Mouse (Mus musculus) erythroblast, embryonic 14.5 days (primary cell): ENCODE data around the gene Gm10190. TPM values are rescaled to one million over a fixed set of nuclear protein-coding genes. Genes with fewer than 3 reads are reported as not detected.

Experiments used
- H3K27me3 ChIP-seq: 2 replicates; pipeline ENCODE4 v1.6.1; 2012; ENCODE audit warnings: inconsistent platforms; ENCODE audit not compliant: control insufficient read depth
- H3K36me3 ChIP-seq: 2 replicates; pipeline ENCODE4 v1.6.1; 2012; ENCODE audit warnings: mild to moderate bottlenecking, inconsistent platforms; ENCODE audit not compliant: control insufficient read depth
- H3K4me1 ChIP-seq: 2 replicates; pipeline ENCODE4 v1.6.1; 2012; ENCODE audit warnings: inconsistent platforms; ENCODE audit not compliant: control insufficient read depth
- H3K4me3 ChIP-seq: replicated peaks from 2 replicates; pipeline ENCODE3; 2012; ENCODE audit warnings: moderate library complexity, mild to moderate bottlenecking, inconsistent platforms
- H3K9me3 ChIP-seq: 2 replicates; pipeline ENCODE4 v1.6.1; 2012; ENCODE audit warnings: low read length, inconsistent platforms, mixed read lengths; ENCODE audit not compliant: control insufficient read depth
- GATA1 ChIP-seq: IDR thresholded peaks from 2 replicates; pipeline ENCODE4 v1.6.1; 2012; ENCODE audit warnings: low read length, inconsistent platforms, mixed read lengths
- TAL1 ChIP-seq: IDR thresholded peaks from 3 replicates; pipeline ENCODE4 v1.6.1; 2012; ENCODE audit warnings: low read length, inconsistent platforms, mixed read lengths
- polyA plus RNA-seq: library from polyadenylated mRNA; stranded (reverse); fragments of >175 nt; gene quantifications from 2 replicates; pipeline ENCODE4 v1.2.3, GENCODE M21; 2012

Gm10190 gene
- polyA plus RNA-seq, 1 experiment, result not detected

DNA sequence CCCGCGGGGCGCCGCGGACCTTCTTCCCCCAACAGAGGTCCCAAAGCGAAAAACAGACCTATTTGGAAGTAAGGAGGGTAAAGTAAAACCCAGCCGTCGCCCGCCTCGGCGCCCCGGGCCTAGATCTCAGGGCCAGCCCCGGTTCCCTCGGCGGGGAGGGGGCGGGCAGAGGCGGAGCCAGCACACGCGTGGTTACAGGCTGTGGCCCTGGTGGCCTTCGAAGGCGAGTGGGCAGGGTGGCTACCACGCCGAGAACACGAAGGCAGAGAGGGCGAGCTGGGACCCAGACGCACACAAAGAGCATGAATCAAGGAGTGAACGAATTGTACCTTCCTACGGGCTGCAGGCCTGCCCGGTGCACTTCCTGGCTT is 370 bp upstream of the Gm10190 start:
- H3K27me3 ChIP-seq, result peaks cover 33% of the 10 kb centered on the region
- no peak for TF ChIP-seq TAL1
- TF ChIP-seq GATA1, result no peak
- peak overlapping the region; percentile 59 for H3K4me3 ChIP-seq
- H3K36me3 ChIP-seq, result no peaks in the 10 kb centered on the region
- peaks cover 13% of the 10 kb centered on the region for H3K4me1 ChIP-seq
- H3K9me3 ChIP-seq, result peaks cover 7% of the 10 kb centered on the region

DNA sequence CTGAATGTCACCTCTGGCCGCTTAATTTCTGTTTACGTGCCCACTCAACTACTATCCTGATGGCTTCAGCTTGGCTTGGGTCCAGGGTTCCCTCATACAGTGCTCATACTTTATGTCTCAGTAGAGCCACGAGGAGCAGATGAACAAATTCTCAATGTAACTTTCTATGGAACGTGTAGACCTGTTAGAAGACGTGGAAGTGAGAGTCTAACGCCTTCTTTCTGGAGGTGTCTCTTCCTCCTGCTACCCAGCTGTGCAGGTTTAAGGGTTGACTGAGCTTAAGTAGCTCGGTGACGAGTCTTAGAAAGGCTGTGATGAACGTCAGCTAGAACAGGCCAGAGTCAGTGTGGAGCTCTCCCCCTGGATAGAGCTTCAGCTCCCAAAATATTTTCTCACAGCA is 4.7 kb downstream of the Gm10190 start:
- TF ChIP-seq TAL1, result no peak
- no peak for TF ChIP-seq GATA1
- peaks cover 3% of the 10 kb centered on the region; the same call in 1 of the 2 replicates for H3K9me3 ChIP-seq
- no peak overlapping the region for H3K4me3 ChIP-seq
- H3K27me3 ChIP-seq, result peaks cover 17% of the 10 kb centered on the region
- no peaks in the 10 kb centered on the region for H3K36me3 ChIP-seq
- H3K4me1 ChIP-seq, result peaks cover 9% of the 10 kb centered on the region

DNA sequence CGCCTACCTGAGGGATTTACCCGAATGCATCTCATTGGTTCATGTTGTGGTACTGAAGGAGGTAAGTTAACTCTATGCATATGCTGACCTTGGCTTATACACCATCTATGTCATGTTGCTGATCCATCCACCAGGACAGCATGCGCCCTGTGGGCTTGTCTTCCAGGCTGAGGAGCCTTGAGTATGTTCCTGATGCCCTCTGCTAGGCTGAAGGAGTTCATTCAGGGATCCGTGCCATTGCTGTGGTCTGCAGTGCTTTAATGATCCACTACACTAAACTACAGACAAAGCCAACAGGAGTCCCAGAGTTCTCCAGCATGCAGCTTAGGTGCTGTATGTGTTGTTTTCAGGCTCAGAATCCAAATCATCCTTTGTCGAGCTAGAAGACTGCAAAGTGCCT is 6.1 kb downstream of the Gm10190 start:
- H3K4me1 ChIP-seq, result no peaks in the 10 kb centered on the region
- H3K9me3 ChIP-seq, result no peaks in the 10 kb centered on the region
- TF ChIP-seq GATA1 (no peak), TAL1 (no peak)
- H3K36me3 ChIP-seq, result no peaks in the 10 kb centered on the region
- H3K4me3 ChIP-seq, result no peak overlapping the region
- peaks cover 4% of the 10 kb centered on the region for H3K27me3 ChIP-seq

DNA sequence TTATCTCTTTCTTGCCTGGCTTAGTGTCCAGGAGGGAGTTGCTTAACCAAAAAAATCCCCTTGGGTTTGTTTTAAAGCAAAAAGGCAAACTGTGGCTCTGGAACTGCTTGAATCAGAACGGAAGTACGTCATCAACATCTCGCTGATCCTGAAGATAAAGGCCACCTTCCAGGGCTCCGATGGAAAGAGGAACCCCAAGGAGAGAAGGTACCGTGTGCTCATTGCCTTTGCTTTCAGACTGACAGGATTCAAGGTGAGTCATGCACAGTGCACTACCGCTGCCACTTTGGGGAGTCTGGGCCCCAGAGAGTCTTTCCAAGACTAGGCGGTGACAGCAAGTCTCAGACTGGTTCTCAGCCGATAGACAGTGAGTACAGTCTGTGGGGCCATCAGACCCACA is 13.1 kb downstream of the Gm10190 start:
- Histone ChIP-seq H3K4me1 (no peaks in the 10 kb centered on the region), H3K4me3 (no peak overlapping the region), H3K9me3 (no peaks in the 10 kb centered on the region), H3K27me3 (no peaks in the 10 kb centered on the region), H3K36me3 (no peaks in the 10 kb centered on the region)
- no peak for TF ChIP-seq GATA1
- TF ChIP-seq TAL1, result no peak

DNA sequence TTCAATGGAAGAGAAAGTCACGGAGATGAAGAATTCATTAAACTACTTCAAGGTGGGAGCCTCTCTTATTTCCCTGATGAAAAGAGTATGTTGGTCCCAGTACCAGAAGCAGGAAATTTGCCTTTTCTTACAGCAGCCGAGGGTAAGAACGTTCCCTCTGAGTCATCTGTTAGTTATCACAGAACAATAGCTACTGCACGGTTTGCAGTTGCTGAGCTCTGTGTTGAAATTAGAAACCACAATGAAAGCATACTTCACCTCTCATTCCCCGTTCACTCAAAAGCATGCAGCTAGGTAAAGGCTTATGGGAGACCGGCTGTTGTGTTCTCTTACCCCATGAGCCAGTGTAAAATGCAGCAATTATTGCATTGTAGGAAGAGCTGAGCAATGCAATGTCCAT is 26.1 kb downstream of the Gm10190 start:
- Histone ChIP-seq H3K4me3 (no peak overlapping the region), H3K27me3 (no peaks in the 10 kb centered on the region), H3K9me3 (peaks cover 4% of the 10 kb centered on the region; the same call in 1 of the 2 replicates), H3K4me1 (no peaks in the 10 kb centered on the region), H3K36me3 (no peaks in the 10 kb centered on the region)
- no peak for TF ChIP-seq GATA1

DNA sequence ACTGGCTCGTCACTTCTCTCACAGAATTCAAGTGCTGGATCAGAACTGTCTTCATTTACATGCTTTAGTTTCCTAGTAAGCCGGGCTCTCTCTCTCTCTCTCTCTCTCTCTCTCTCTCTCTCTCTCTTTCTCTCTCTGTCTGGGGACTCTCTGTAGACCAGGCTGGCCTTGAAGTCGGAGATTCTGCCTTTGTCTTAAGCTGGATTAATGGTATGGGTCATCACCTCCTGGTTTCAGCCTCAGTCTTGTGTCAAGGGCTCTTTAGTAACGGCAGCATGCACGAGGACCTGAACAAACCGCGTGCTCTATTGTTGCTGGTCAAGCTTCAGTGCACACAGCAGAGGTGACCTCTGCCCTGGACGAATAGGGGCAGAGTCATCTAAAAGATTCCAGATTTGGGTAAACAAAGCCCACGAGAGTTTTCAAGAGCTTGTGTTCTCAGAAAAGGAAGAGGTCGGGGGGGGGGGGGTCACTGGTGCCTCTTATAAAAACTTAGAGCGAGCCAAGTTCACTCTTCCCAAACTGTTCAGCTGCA is 26.7 kb downstream of the Gm10190 start:
- TF ChIP-seq GATA1, result no peak
- no peak for TF ChIP-seq TAL1
- peaks cover 4% of the 10 kb centered on the region; the same call in 1 of the 2 replicates for H3K9me3 ChIP-seq

DNA sequence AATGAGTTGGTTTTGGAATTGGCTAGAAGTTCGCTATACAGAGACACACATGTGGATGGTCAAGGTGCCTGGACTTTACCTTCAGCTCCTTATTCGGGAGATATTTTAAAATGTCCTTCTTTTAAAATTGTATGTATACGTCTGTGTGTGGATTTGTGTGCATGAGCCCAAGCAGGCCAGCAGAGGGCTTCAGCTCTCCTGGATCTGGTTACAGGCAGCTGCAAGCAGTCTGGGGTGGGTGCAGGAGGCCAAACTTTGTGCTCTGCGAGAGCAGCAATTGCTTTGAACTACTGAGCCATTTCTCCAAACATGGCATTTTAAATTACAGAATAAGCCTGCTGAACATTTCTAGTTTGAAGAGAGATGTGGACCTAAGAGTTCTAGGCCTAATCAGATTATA is 28.1 kb downstream of the Gm10190 start:
- peaks cover 4% of the 10 kb centered on the region; the same call in 1 of the 2 replicates for H3K9me3 ChIP-seq
- no peaks in the 10 kb centered on the region for H3K27me3 ChIP-seq
- no peak overlapping the region for H3K4me3 ChIP-seq
- H3K4me1 ChIP-seq, result no peaks in the 10 kb centered on the region
- no peak for TF ChIP-seq GATA1
- no peak for TF ChIP-seq TAL1
- H3K36me3 ChIP-seq, result no peaks in the 10 kb centered on the region

More for the DNA sequence above, 26.7 kb downstream of the Gm10190 start:
- no peaks in the 10 kb centered on the region for H3K36me3 ChIP-seq
- H3K27me3 ChIP-seq, result no peaks in the 10 kb centered on the region
- H3K4me3 ChIP-seq, result no peak overlapping the region
- no peaks in the 10 kb centered on the region for H3K4me1 ChIP-seq

DNA sequence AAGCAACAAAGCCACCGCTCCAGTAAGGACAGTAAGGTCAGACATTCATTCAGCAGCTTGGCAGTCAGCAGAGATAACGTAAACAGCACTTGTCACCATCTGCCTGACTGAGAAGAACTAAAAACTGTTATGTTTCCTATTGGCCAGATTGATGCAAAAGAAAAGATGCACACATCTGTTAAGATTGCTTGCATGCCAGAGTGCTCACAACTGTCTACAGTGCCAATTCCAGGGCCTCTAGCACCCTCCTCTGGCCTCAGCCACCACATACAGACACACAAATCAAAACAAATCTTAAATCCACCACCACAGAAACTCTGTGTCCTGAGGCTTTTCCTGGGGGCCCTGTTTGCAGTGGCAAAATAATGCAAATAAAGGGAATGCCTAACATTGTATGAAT is 41.0 kb downstream of the Gm10190 start:
- no peak for TF ChIP-seq TAL1
- no peak for TF ChIP-seq GATA1

DNA sequence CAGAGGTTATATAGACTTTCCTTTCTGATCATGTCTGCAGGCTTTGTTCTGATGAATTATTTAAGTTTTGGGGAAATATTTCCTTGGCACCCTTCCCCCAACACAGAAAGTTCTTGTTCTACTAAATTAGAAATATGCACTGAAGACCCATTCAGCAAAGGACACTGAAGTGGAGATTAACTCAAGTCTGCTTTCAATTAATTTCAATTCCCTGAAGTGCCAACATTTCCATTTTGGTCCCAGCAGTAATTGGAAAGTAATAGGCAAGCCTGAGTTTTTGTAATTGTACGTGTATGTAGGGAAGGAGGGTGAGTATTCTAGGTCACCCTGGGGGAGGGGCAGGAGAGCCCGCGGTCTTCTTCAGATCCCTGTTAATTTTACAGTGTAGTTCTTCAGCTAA is 46.9 kb downstream of the Gm10190 start:
- TF ChIP-seq TAL1 (no peak), GATA1 (no peak)
- no peaks in the 10 kb centered on the region for H3K9me3 ChIP-seq
- H3K27me3 ChIP-seq, result no peaks in the 10 kb centered on the region
- no peaks in the 10 kb centered on the region for H3K36me3 ChIP-seq
- H3K4me3 ChIP-seq, result no peak overlapping the region
- H3K4me1 ChIP-seq, result no peaks in the 10 kb centered on the region

More for the DNA sequence above, 41.0 kb downstream of the Gm10190 start:
- Histone ChIP-seq H3K27me3 (no peaks in the 10 kb centered on the region), H3K4me3 (no peak overlapping the region), H3K4me1 (no peaks in the 10 kb centered on the region), H3K9me3 (no peaks in the 10 kb centered on the region), H3K36me3 (no peaks in the 10 kb centered on the region)

DNA sequence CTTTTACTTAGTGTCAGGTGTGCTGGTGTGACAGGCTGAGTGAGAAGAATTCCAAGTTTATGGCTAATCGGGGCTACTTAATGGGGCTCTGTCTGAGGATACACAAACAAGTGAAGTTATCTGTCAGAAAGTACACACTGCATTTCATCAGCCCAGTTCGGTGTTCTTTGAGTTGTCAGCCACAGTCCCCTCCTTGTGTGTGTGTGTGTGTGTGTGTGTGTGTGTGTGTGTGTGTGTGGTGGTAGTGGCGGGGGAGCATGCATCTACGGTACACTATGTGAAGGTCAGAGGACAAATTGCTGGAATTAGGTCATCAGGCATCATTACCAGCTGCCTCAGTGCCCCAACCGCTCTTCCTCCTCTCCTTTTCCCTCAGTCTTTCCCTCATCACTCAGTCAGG is 47.9 kb downstream of the Gm10190 start:
- H3K9me3 ChIP-seq, result no peaks in the 10 kb centered on the region
- H3K4me3 ChIP-seq, result no peak overlapping the region
- no peaks in the 10 kb centered on the region for H3K4me1 ChIP-seq
- no peak for TF ChIP-seq TAL1
- no peak for TF ChIP-seq GATA1
- no peaks in the 10 kb centered on the region for H3K36me3 ChIP-seq
- no peaks in the 10 kb centered on the region for H3K27me3 ChIP-seq
